Mouse (Mus musculus): ENCODE measurements around the gene Plac8.
A peak's percentile ranks its signal among the peaks of the same experiment; 100 is the strongest.

Gene Plac8

DNA sequence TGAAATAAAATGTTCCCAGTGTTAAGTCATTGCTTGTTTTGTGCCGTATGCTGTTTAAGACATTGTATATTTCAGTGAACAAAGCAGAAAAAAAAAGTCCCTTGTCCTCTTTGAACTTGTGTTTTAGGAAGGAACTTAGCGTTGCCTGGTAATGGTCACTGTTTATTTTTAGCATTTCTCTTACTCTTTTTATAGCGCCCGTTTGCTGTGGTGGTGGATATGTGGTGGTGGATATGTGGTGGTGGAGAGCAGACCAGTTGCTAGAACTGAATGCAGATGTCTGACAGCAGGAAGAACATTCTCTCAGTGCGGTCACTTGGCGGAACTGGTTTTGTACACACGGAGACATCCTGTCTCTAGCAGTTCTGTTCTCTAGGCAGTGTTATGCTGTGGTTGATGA is 45.9 kb downstream of the Plac8 start:
- DNase-seq: peak; percentile 44 to 49

DNA sequence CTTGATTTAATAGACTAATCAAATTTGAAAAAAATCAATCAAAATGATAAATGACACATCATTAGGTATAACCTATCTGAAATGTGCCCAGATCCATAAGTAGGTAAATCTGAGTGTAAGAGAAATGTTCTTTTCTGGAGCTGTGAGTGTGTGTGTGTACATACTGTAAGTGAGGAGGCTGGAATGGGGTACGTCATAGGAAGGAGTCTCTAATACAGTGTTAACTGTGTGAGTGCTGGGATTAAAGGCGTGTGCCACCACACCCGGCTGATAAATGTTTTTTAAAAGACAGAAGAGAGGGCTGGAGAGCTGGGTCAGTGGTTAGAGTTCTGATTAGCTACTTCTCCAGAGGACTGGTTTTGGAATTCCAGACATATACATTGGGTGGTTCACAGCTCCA is 46.4 kb downstream of the Plac8 start:
- DNase-seq: no peak

GRCm38 (mm10) chr5:100524921-100525320 is 47.1 kb downstream of the Plac8 start:
- no peak for DNase-seq

DNA sequence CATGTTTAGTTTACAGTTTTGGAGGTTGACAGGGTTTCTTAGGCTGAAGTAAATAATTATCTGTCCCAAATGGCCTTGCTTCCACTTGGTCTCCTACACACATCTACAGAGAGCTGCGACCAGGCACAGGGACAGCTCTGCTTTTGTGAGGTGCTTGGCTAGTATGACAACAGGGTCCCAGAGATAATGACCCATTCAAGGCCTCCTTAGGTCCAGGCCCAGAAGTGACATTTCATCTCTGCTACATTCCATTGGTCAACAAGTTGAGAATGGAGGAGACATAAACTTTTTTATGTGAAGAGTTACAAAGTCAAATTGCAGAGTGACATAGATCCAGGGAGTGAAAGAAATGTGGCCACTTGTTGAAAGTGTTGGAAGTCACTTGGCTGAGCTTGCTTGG is 48.7 kb downstream of the Plac8 start:
- DNase-seq: no peak

DNA sequence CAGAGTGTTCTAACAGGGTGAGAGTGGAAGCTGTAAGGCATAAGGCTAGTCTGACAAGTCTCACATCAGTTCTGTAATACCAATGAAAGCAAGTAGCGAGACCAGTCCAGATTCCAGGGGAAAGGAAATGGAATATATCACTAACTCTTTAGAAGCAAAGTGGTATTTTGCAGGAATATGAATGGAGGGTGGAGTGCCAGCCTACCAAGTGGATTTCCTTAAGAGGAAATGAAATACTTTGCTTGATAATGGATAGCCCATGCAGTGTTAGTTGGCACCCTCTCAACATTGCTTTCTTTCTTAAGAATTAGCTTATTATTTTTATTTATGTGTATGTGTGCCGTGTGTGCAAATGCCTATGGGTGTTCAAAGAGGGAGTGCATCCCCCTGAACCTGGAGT is 51.8 kb downstream of the Plac8 start:
- DNase-seq: no peak

- no peak for DNase-seq
Observed at GRCm38 (mm10) chr5:100519027-100519411, 53.0 kb downstream of the Plac8 start.

- DNase-seq: peak; percentile 91 to 93
Observed at GRCm38 (mm10) chr5:100518049-100519026, 53.7 kb downstream of the Plac8 start, which contains the start of gene Cops4. Cops4 (plus strand) TSS chr5:100518309.

DNA sequence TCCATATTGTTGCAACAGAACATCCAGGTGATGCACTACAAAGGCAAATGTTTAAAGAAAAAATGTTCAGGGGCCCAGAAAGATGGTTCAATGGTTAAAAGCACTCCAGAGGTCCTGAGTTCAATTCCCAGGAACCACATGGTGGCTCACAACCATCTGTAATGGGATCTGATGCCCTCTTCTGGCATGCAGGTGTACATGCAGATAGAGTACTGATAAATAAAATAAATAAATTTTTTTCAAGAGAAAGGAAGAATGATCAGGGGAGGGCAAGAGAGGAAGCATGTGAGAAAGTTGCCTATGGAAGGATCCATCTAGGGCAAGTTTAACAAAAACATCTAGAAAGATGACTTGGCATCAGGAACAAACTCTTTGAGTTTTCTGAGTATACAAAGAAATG is 59.5 kb downstream of the Plac8 start:
- no peak for DNase-seq

DNA sequence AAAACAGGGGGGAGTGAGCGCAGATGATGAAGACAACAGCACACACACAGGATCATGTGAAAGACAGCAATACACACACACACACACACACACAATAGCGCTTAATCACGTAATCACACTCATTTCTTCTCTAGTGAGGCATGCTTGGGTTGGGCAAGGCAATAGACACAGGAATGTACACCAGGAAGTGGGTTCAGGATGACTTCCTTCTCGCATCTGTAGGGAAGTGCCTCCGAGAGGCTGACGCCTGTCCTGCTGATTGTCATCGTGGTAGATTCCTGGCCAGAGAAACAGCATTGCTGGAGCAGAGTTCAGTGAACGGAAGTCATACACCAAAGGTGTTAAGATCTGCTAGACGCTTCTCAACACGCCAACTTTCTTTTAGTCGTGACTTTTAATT is 62.8 kb downstream of the Plac8 start:
- no peak for DNase-seq

Data from spleen, adult 18-20 months (tissue).